Mouse (Mus musculus) embryo, embryonic 10 days (tissue): ENCODE results near the gene Fbxl15.

ENCODE experiments used
- DNase-seq: peaks from one replicate; pipeline ENCODE4 v3.0.0-alpha.2; 2015; ENCODE audit warnings: low spot score

Gene Fbxl15

GRCm38 (mm10) chr19:46328081-46329030, at the start of gene Fbxl15:
Gene Fbxl15 (plus strand): TSS chr19:46328184.
- DNase-seq, result peak; percentile 97

DNA sequence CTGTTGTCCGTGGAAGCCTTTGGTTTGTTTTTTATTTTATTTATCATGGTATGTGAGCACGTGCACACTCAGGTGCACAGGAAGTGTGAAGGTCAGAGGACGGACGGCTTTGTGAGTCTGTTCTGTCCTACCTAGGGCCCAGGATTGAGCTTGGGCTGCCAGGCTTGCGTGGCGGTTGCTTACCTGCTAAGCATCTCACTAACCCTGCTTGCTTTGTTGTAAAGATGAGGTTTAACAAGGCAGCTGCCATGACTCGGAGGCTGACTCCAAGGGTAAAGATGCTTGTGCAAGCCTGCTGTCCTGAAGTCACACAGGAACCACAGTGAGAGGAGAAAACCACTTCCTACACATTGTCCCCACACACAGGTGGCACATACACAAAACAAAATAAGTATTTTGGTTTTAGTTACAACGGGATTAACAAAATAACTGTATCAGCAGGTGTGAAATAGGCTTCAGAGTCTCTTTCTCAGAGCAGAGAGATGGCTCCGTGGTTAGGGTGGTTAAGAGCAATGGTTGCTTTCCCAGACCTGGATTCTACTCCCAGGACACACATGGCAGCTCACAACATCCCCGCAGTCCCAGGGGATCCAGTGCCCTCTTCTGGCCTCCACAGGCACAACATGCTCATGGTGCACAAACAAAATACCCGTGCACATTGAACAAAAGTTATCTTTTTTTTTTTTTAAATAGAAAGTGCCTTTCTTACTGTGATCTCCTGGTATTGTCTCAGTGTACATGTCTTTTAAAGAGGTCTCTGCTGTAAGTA, 45.7 kb upstream of the Fbxl15 start:
- DNase-seq, result no peak

- no peak for DNase-seq
Observed at GRCm38 (mm10) chr19:46284686-46285085, 43.3 kb upstream of the Fbxl15 start.

DNA sequence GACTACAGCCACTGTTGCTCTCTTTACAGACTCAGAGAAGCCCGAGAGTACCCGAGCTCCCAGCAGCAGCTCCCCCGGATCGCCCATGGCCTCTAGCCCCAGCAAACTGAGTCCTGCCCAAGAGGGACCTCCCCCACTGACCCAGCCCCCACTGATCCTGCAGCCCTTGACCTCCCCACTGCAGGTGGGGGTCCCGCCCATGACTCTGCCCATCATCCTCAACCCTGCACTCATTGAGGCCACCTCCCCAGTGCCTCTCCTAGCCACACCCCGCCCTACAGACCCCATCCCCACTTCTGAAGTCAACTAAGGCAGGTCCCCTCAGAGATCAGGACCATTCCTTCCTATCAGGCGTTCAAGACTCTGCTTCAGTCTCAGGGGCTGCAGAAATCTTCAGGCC, 42.4 kb upstream of the Fbxl15 start:
- DNase-seq, result no peak

DNA sequence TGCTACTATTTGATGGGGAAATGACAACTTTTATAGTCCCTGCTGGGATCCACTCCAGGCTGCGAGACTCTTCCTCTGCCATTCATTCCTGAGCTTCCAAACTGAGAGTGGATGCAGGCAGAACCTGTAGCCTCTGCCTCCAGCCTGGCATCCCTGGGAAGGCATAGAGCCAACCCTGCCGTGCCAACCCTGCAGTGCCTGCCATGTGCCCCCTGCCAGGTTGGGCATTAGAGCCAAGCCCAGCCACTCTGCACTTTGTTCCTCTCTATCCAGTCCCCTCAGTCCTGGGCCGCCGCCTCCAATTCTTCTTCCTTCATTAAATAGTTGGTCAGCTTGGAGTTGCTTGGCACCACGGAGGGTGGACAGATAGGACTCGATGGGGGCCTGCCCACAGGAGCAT, 41.9 kb upstream of the Fbxl15 start:
- DNase-seq, result no peak

DNA sequence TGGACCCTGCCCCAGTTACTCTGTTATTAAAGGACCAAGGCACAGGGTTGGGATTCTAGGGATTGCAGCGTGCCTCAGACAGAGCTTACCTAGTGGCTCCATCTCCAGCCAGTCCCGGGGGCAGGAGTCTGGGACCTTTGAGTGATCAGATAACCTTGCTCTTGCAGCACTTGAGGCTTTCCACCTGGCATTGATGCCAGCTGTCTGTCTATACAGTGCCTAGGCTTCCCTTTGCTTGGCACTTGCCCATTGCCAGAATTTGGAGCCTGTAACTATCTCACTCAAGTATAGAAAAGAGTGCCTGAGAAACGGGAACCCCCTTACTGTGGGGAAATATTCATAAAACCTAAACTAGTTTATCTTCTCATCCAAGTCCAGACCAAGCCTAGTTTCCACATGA, 41.1 kb upstream of the Fbxl15 start:
- DNase-seq, result no peak

DNA sequence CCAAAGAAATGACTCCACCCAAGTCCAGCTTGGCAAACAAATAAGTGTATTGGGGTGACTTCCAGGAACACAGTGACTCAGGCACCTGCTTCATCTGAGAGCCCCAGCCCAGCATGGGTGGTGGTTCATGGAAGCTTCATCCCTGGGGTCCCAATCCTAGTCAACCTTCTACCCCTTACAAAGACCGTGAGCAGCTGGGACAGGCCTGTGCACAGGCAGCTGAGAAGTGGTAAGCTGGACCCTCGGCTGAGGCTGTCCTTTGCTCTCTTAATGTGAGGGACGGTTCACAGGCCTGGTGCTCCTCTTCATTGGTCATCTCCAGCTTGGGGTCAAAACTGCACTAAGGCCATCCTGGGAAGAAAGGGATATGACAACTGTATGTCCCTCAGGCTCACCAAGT, 40.4 kb upstream of the Fbxl15 start:
- DNase-seq, result no peak

DNA sequence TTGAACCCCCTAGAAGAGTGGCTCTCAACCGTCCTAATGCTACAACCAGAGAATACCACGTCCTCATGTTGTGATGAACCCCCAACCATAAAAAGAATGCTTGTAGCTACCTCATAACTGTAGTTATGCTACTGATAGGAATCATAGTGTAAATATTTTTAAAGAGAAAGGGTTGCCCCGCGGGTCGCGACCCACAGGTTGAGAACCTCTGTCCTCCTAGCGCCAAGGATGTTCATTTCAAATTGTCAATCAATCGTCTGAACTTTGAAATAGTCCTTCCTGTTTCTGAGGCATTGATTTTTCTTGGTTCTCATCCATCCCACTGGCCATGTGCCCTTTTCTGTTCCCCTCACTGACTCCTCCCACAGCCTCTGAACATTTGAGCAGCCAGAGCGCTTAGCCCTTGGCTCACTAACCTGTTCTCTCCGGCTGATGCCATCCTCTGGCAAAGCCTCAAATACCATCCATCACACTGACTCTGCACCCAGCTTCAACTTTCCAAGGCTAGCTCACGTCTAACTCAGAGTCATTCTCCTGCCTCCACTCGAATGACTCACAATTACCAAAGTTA, 37.4 kb upstream of the Fbxl15 start:
- no peak for DNase-seq

DNA sequence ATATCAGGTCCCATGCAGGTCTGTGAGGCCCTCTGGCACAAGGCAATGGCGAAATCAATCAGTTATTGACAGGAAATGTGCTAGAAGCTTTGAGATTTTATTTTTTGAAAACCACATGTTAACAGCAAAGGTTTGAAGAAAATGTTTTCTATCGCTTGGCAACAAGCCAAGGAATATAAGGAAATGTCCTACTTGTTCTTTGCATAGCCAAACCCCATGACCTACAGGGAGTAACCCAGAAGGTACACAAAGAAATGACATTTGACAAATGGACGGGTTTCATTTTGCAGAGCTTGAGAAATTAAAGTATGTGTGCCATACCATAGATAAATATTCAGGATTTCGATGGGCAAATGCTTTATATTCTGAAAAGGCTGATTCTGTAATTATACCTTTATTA, 31.0 kb upstream of the Fbxl15 start:
- DNase-seq, result no peak

DNA sequence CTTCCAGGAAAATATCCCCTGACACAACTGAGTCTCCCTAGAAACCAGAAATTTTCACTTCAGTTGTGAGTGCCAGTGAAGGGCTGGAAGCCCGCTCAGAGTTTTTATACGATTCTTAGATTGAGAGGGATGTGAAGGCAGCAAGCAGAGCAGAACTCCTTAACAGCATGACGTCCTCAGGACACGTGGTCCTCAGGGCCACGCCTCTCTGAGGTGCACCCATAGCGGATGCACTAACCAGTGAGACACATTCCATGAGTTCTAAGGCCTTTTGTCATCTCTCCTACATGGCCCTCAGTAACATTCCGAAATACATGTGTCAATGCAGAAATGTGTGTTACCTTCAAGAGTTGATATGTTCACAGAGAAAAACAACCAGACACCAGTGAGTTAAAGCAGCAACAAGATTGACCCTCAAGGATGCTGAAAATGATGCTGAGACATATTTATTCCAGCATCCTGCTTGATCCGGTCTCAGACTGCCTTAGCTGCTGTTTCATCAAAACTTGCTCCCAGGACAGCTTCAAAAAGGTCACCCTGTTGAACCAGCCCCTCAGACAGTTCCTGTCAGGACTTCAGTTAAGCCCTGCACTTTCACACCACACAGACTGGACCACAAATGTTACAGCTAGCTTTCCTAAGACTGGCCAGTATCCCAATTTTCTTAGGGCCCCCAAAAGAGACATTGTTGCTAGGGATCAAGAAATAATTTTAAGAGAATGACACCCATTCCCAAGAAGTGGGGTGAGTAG, 27.5 kb upstream of the Fbxl15 start:
- DNase-seq, result no peak

- no peak for DNase-seq
Observed at GRCm38 (mm10) chr19:46302551-46302950, 25.4 kb upstream of the Fbxl15 start.

DNA sequence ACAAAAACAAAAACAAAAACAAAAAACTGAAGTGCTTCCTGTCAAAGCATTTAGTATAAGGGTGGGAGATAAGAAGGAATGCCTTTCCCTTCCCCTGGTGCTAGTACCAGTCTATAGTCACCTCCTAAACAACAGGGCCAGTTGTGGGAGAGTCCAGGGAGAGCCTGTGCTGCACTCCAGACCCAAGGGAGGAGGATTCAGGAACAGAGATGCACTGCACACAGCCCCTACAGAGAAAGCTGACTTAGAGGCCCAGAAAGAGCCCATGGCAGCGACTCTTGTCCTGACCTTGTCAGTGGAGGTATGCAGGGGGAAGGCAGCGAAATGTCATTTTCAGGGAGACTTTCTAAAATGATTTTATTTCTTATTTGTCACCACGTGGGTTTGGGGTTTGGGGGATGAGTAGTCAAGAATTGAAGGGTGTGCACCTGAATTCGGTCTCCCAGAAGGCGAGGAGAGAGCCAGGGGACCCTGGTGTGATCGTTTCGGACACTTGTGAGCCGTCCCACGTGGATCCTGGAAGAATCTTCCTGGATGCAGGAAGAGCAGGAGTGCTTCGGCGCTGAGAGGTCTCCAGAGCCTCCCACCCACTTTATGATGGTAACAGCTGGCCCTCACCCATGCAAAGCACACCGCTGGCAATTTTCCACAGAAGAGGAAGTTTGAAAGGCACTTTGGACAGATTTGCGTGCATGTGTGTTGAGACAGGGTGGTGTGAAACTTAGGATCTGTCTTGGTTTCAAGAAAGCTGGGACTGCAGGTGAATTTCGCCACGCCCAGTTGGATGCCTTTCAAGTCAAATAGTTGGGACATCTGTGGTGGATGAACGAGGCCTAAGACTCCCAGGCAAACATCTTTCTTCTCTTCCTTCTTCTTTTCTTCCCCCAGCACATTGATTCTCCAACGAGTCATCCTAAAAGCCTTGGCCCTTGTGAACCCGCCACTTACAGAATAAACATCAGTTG, 24.5 kb upstream of the Fbxl15 start:
- DNase-seq, result no peak

DNA sequence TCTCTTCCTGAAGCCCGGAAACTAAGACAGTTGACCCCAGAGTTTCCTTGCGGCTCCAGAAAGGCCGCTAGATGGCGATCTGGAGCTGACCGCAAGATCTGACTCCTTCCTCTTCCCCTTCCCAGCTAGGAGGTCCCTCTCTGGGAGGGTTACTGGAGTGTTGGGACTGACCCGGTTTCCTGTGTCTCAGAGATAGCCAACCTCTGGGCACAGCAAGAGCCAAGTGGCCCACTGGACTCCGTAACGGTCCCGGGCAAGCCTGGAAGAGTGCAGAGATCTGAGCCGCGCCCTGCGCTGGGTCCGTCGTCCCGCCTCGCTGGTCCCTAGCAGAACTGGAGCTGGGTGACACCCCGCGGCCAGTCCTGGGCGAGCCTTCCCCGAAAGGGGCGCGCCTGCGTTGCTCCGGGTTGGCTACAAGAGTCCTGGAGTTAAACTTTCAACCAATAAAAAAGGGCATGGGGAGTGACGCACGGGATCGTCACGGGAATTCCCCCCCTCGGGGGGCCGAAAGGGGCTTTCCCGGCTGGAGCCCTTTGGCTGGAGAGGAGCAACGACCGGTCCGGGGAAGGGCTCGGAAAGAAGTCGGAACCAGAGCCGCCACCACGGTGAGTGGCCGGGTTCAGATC, 23.7 kb upstream of the Fbxl15 start, which contains the start of gene Nfkb2:
Gene Nfkb2 (plus strand): TSS at position 105 of the 626 bp plus-strand sequence.
- DNase-seq, result peak; percentile 89

DNA sequence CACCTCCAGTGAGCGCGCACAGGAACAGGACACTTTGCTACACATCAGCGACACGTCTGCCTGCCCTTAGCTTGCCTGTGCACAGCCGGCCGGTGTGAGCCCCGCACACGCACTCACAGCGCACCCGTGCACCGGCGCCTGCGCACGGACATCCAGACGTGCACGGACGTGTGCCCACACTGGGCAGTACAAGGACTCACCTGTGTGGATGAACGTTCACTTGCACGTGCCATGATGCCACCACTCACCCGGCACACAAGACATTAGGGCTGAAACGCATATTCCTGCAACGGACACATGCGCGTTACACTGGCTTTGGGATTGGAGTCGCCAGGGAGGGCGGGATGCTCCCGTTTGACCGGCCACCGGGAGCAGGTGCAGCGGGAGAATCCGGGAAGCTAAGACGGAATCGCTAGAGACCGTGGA, 23.1 kb upstream of the Fbxl15 start:
- DNase-seq, result peak; percentile 47

GRCm38 (mm10) chr19:46305432-46306267, 22.3 kb upstream of the Fbxl15 start:
- peak; percentile 75 for DNase-seq

GRCm38 (mm10) chr19:46306268-46306610, 21.7 kb upstream of the Fbxl15 start:
- no peak for DNase-seq

- DNase-seq, result no peak
Observed at GRCm38 (mm10) chr19:46306751-46307289, 21.2 kb upstream of the Fbxl15 start.

GRCm38 (mm10) chr19:46307781-46308180, 20.2 kb upstream of the Fbxl15 start:
- no peak for DNase-seq

- no peak for DNase-seq
Observed at GRCm38 (mm10) chr19:46308303-46308702, 19.7 kb upstream of the Fbxl15 start.
